Mouse (Mus musculus) granulocyte monocyte progenitor cell, adult 5-6 weeks (primary cell): ENCODE data around the gene Gpd1. TPM values are rescaled to one million over a fixed set of nuclear protein-coding genes. Genes with fewer than 3 reads are reported as not detected.

ENCODE experiments used
- ATAC-seq: replicated peaks from 2 replicates; pipeline ENCODE4 v1.8.0; 2016; ENCODE audit warnings: mild to moderate bottlenecking, moderate TSS enrichment, inconsistent platforms; ENCODE audit not compliant: poor library complexity, severe bottlenecking
- total RNA-seq, 2 experiments: library from RNA; stranded (forward) in 1 of 2; stranded (reverse) in 1 of 2; fragments of 200-712, 200-1000 nt in 1 of 2; fragments of >200 nt in 1 of 2; fragmentation: Nextera tagmentation in 1 of 2; gene quantifications; 2 replicates each; pipeline ENCODE4 v1.2.3; 2014 to 2017

Gpd1 gene
- total RNA-seq (2014; fragmentation: Nextera tagmentation) (0.68 and 0.86 TPM in 2 replicates), total RNA-seq (2017) (0.10 and 0.34 TPM in 2 replicates)

GRCm38 (mm10) chr15:99717386-99718334, at the start of gene Gpd1:
Gene Gpd1, plus strand, starts transcription at chr15:99717515.
- ATAC-seq: peak; percentile 40

GRCm38 (mm10) chr15:99667544-99667943, 49.8 kb upstream of the Gpd1 start:
- no peak for ATAC-seq

- peak; percentile 52 for ATAC-seq
Measured at GRCm38 (mm10) chr15:99668881-99669280, 48.4 kb upstream of the Gpd1 start.

- no peak for ATAC-seq
Measured at GRCm38 (mm10) chr15:99669392-99669791, 47.9 kb upstream of the Gpd1 start.

- peak; percentile 20; the same call in 1 of the 2 replicates for ATAC-seq
Measured at GRCm38 (mm10) chr15:99670154-99670821, 47.0 kb upstream of the Gpd1 start, which contains the start of gene Asic1. Gene Asic1, plus strand, starts transcription at chr15:99670368.

GRCm38 (mm10) chr15:99670964-99671670, 46.2 kb upstream of the Gpd1 start:
- no peak for ATAC-seq

- no peak for ATAC-seq
Measured at GRCm38 (mm10) chr15:99671783-99672182, 45.5 kb upstream of the Gpd1 start.

- no peak for ATAC-seq
Measured at GRCm38 (mm10) chr15:99674866-99675265, 42.4 kb upstream of the Gpd1 start.

- ATAC-seq: no peak
Measured at GRCm38 (mm10) chr15:99677089-99677488, 40.2 kb upstream of the Gpd1 start.

GRCm38 (mm10) chr15:99678063-99678800, 39.1 kb upstream of the Gpd1 start:
- ATAC-seq: no peak

GRCm38 (mm10) chr15:99679008-99679407, 38.3 kb upstream of the Gpd1 start:
- no peak for ATAC-seq

GRCm38 (mm10) chr15:99682880-99683279, 34.4 kb upstream of the Gpd1 start:
- no peak for ATAC-seq

- no peak for ATAC-seq
Measured at GRCm38 (mm10) chr15:99684156-99684555, 33.2 kb upstream of the Gpd1 start.

- ATAC-seq: peak; percentile 82
Measured at GRCm38 (mm10) chr15:99688712-99689111, 28.6 kb upstream of the Gpd1 start.

GRCm38 (mm10) chr15:99690924-99691323, 26.4 kb upstream of the Gpd1 start:
- ATAC-seq: no peak; the same call in 1 of the 2 replicates

GRCm38 (mm10) chr15:99691976-99692375, 25.3 kb upstream of the Gpd1 start:
- ATAC-seq: no peak

- ATAC-seq: no peak
Measured at GRCm38 (mm10) chr15:99697309-99697708, 20.0 kb upstream of the Gpd1 start.

- no peak for ATAC-seq
Measured at GRCm38 (mm10) chr15:99698533-99699085, 18.7 kb upstream of the Gpd1 start.

- no peak for ATAC-seq
Measured at GRCm38 (mm10) chr15:99699715-99700114, 17.6 kb upstream of the Gpd1 start.
